Mouse (Mus musculus): ENCODE measurements around the gene Slc6a6. TPM values are rescaled to one million over a fixed set of nuclear protein-coding genes. Genes with fewer than 3 reads are reported as not detected.
A peak's percentile ranks its signal among the peaks of the same experiment; 100 is the strongest.

The Slc6a6 gene
- polyA plus RNA-seq, 1 experiment = 277 TPM

- DNase-seq = peak; percentile 33
- H3K27me3 ChIP-seq (replicated peaks; ENCODE audit: control insufficient read depth, insufficient read depth, low read length) = no peaks in the 10 kb centered on the region
- no peaks in the 10 kb centered on the region for H3K36me3 ChIP-seq (ENCODE audit: control insufficient read depth, insufficient read depth, low read length)
- no peaks in the 10 kb centered on the region for H3K4me1 ChIP-seq (ENCODE audit: control insufficient read depth, insufficient read depth, low read length)
- H3K4me3 ChIP-seq (ENCODE audit: insufficient read depth, low read depth, low read length) = peak overlapping the region; percentile 34
- no peak overlapping the region for H3K27ac ChIP-seq (ENCODE audit: insufficient read depth, low read depth, low read length)
- TF ChIP-seq POLR2A (IDR thresholded peaks at IDR 0.05; ENCODE audit: low read depth, low read length) (no peak), CTCF (conservative IDR thresholded peaks at IDR 0.05; ENCODE audit: insufficient read depth, insufficient read length, low read depth, low read length) (no peak)
- 48% methylated on average over 3 of the region's 3 CpGs for WGBS
Observed at GRCm38 (mm10) chr6:91795640-91796039, 111.8 kb downstream of the Slc6a6 start.

GRCm38 (mm10) chr6:91796064-91796463 lies 112.2 kb downstream of the Slc6a6 start:
- TF ChIP-seq CTCF (conservative IDR thresholded peaks at IDR 0.05; ENCODE audit: insufficient read depth, insufficient read length, low read depth, low read length) (no peak), POLR2A (IDR thresholded peaks at IDR 0.05; ENCODE audit: low read depth, low read length) (peak; percentile 52)
- WGBS = 44% methylated on average over 9 of the region's 9 CpGs
- H3K27ac ChIP-seq (ENCODE audit: insufficient read depth, low read depth, low read length) = no peak overlapping the region
- DNase-seq = peak; percentile 84
- no peaks in the 10 kb centered on the region for H3K4me1 ChIP-seq (ENCODE audit: control insufficient read depth, insufficient read depth, low read length)
- peak overlapping the region; percentile 34 for H3K4me3 ChIP-seq (ENCODE audit: insufficient read depth, low read depth, low read length)
- no peaks in the 10 kb centered on the region for H3K27me3 ChIP-seq (replicated peaks; ENCODE audit: control insufficient read depth, insufficient read depth, low read length)
- H3K36me3 ChIP-seq (ENCODE audit: control insufficient read depth, insufficient read depth, low read length) = no peaks in the 10 kb centered on the region

- no peaks in the 10 kb centered on the region for H3K36me3 ChIP-seq (ENCODE audit: control insufficient read depth, insufficient read depth, low read length)
- no peak overlapping the region for H3K27ac ChIP-seq (ENCODE audit: insufficient read depth, low read depth, low read length)
- TF ChIP-seq CTCF (conservative IDR thresholded peaks at IDR 0.05; ENCODE audit: insufficient read depth, insufficient read length, low read depth, low read length) (no peak), POLR2A (IDR thresholded peaks at IDR 0.05; ENCODE audit: low read depth, low read length) (no peak)
- H3K4me1 ChIP-seq (ENCODE audit: control insufficient read depth, insufficient read depth, low read length) = no peaks in the 10 kb centered on the region
- H3K4me3 ChIP-seq (ENCODE audit: insufficient read depth, low read depth, low read length) = no peak overlapping the region
- DNase-seq = no peak
- WGBS = 82% methylated on average over 4 of the region's 4 CpGs
- H3K27me3 ChIP-seq (replicated peaks; ENCODE audit: control insufficient read depth, insufficient read depth, low read length) = no peaks in the 10 kb centered on the region
Observed at GRCm38 (mm10) chr6:91796736-91797135, 112.9 kb downstream of the Slc6a6 start.

DNA sequence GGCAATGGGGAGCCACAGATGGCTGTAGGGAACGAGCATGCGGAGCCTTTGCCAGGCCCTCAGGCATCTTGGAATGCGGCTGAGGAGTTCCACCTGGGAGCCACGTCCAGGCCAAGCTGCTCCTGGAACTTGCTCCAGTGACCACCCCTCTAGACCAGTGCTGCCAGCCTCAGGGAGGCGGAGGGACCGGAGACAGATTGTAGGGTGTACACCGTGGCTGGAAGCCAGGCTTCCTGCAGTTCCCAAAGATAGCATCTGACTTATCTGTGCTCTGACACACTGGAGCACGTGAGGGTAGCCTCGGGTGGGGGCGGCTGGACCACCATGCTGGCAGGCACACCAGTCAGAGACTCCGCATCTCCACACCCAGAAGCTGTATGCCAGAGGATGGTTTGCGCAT lies 114.6 kb downstream of the Slc6a6 start:
- no peaks in the 10 kb centered on the region for H3K27me3 ChIP-seq (replicated peaks; ENCODE audit: control insufficient read depth, insufficient read depth, low read length)
- WGBS = 66% methylated on average over 12 of the region's 12 CpGs
- no peaks in the 10 kb centered on the region for H3K4me1 ChIP-seq (ENCODE audit: control insufficient read depth, insufficient read depth, low read length)
- TF ChIP-seq POLR2A (IDR thresholded peaks at IDR 0.05; ENCODE audit: low read depth, low read length) (no peak), CTCF (conservative IDR thresholded peaks at IDR 0.05; ENCODE audit: insufficient read depth, insufficient read length, low read depth, low read length) (no peak)
- peak; percentile 16 for DNase-seq
- no peaks in the 10 kb centered on the region for H3K36me3 ChIP-seq (ENCODE audit: control insufficient read depth, insufficient read depth, low read length)
- no peak overlapping the region for H3K4me3 ChIP-seq (ENCODE audit: insufficient read depth, low read depth, low read length)
- H3K27ac ChIP-seq (ENCODE audit: insufficient read depth, low read depth, low read length) = no peak overlapping the region

DNA sequence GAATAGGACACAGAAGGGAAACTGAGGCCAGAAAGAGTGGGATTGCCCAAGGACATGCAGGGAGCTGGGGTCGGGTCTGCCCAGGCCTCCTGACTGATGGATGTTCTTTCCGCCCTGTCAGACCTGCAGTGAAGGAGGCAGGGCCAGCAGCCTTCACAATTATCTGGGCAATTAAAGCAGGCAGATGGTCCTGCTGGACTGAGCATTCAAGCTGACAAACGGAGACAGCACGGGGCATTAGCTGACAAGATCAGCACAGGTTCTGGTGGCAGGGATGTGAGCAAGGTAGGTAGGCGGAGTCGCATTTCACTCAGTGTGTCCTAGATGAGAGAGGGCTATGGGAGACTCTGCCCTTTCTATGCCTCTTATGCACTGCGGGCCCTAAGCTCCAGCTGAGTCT lies 120.3 kb downstream of the Slc6a6 start:
- Histone ChIP-seq H3K27me3 (replicated peaks; ENCODE audit: control insufficient read depth, insufficient read depth, low read length) (no peaks in the 10 kb centered on the region), H3K36me3 (ENCODE audit: control insufficient read depth, insufficient read depth, low read length) (no peaks in the 10 kb centered on the region), H3K4me1 (ENCODE audit: control insufficient read depth, insufficient read depth, low read length) (no peaks in the 10 kb centered on the region), H3K4me3 (ENCODE audit: insufficient read depth, low read depth, low read length) (no peak overlapping the region), H3K27ac (ENCODE audit: insufficient read depth, low read depth, low read length) (no peak overlapping the region)
- no peak for TF ChIP-seq CTCF (conservative IDR thresholded peaks at IDR 0.05; ENCODE audit: insufficient read depth, insufficient read length, low read depth, low read length)
- no peak for TF ChIP-seq POLR2A (IDR thresholded peaks at IDR 0.05; ENCODE audit: low read depth, low read length)
- DNase-seq = no peak
- 42% methylated on average over 7 of the region's 7 CpGs for WGBS

- WGBS = 3% methylated on average over 23 of the region's 23 CpGs
- Histone ChIP-seq H3K36me3 (ENCODE audit: control insufficient read depth, insufficient read depth, low read length) (no peaks in the 10 kb centered on the region), H3K27me3 (replicated peaks; ENCODE audit: control insufficient read depth, insufficient read depth, low read length) (no peaks in the 10 kb centered on the region), H3K4me1 (ENCODE audit: control insufficient read depth, insufficient read depth, low read length) (no peaks in the 10 kb centered on the region), H3K27ac (ENCODE audit: insufficient read depth, low read depth, low read length) (no peak overlapping the region), H3K4me3 (ENCODE audit: insufficient read depth, low read depth, low read length) (no peak overlapping the region)
- no peak for DNase-seq
- TF ChIP-seq POLR2A (IDR thresholded peaks at IDR 0.05; ENCODE audit: low read depth, low read length) (no peak), CTCF (conservative IDR thresholded peaks at IDR 0.05; ENCODE audit: insufficient read depth, insufficient read length, low read depth, low read length) (no peak)
Observed at GRCm38 (mm10) chr6:91807169-91807568, 123.3 kb downstream of the Slc6a6 start.

GRCm38 (mm10) chr6:91808022-91808421 lies 124.2 kb downstream of the Slc6a6 start:
- WGBS = 60% methylated on average over 6 of the region's 6 CpGs
- Histone ChIP-seq H3K27me3 (replicated peaks; ENCODE audit: control insufficient read depth, insufficient read depth, low read length) (no peaks in the 10 kb centered on the region), H3K27ac (ENCODE audit: insufficient read depth, low read depth, low read length) (no peak overlapping the region), H3K4me3 (ENCODE audit: insufficient read depth, low read depth, low read length) (no peak overlapping the region), H3K4me1 (ENCODE audit: control insufficient read depth, insufficient read depth, low read length) (no peaks in the 10 kb centered on the region), H3K36me3 (ENCODE audit: control insufficient read depth, insufficient read depth, low read length) (no peaks in the 10 kb centered on the region)
- DNase-seq = no peak
- no peak for TF ChIP-seq POLR2A (IDR thresholded peaks at IDR 0.05; ENCODE audit: low read depth, low read length)
- TF ChIP-seq CTCF (conservative IDR thresholded peaks at IDR 0.05; ENCODE audit: insufficient read depth, insufficient read length, low read depth, low read length) = no peak

Other genes with a start within 250 kb of the Slc6a6 start
- gene Chchd4, start 210.5 kb upstream of the Slc6a6 start, polyA plus RNA-seq (2012; rRNA removed) = 12.7 and 16.0 TPM in 2 replicates
- gene Tmem43, start 210.3 kb upstream of the Slc6a6 start, polyA plus RNA-seq (2012; rRNA removed) = 27.5 and 30.2 TPM in 2 replicates
- gene Xpc, start 168.2 kb upstream of the Slc6a6 start, polyA plus RNA-seq (2012; rRNA removed) = 16.9 and 17.7 TPM in 2 replicates
- 23.8 and 25.5 TPM in 2 replicates for gene Lsm3, start 168.1 kb upstream of the Slc6a6 start, polyA plus RNA-seq (2012; rRNA removed)
- gene Grip2, start 143.2 kb downstream of the Slc6a6 start, polyA plus RNA-seq (2012; rRNA removed) = 3.8 and 6.4 TPM in 2 replicates
- gene Ccdc174, start 194.0 kb downstream of the Slc6a6 start, polyA plus RNA-seq (2012; rRNA removed) = 3.3 and 4.2 TPM in 2 replicates
- 0.19 and 0.26 TPM in 2 replicates for gene 4930590J08Rik, start 218.8 kb downstream of the Slc6a6 start, polyA plus RNA-seq (2012; rRNA removed)